Mouse (Mus musculus): Measurements from ENCODE around the gene Cd5l. TPM values are rescaled to one million over a fixed set of nuclear protein-coding genes. Genes with fewer than 3 reads are reported as not detected.
"Not testable (repeated sequence)": the region's sequence is repeated elsewhere in the genome, so short reads cannot be mapped to it uniquely, and the experiment has no call there.

Gene Cd5l
- not detected in 2 replicates for polyA plus RNA-seq (2016; fragmentation: Nextera tagmentation; extraction: Ambion mirVana)

DNA sequence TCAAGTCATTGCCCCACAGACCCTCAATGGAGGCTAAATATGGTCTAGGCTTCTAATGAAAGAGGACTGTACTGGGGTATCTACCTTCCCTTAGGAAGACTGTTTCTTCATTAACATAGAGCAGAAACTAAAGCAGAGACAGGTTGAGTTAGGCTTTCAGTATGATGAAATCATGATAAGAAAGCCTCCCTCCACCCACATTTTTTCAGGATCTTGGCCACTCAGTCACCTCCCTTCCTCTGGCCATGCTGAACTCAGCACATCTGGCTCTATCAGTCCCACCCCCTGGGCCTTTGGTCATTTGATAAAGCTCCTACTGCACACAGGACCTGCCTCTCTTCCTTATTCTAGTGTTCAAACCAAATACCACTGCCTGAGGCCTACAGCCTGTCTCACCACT, at the start of gene Cd5l:
Cd5l (plus strand) TSS at position 301 of the 400 bp plus-strand sequence.
- Histone ChIP-seq H3K9me3 (replicated peaks) (no peaks in the 10 kb centered on the region), H3K4me1 (no peaks in the 10 kb centered on the region), H3K27me3 (ENCODE audit: low read depth, poor library complexity, severe bottlenecking) (no peaks in the 10 kb centered on the region), H3K36me3 (no peaks in the 10 kb centered on the region), H3K27ac (no peak within 1 kb of the TSS), H3K4me3 (no peak within 1 kb of the TSS)
- no peak for DNase-seq (ENCODE audit: low spot score)

GRCm38 (mm10) chr3:87309922-87310321, 47.8 kb upstream of the Cd5l start:
- 76% methylated on average over 2 of the region's 2 CpGs for WGBS
- Histone ChIP-seq H3K4me1 (no peaks in the 10 kb centered on the region), H3K4me3 (no peak overlapping the region), H3K9me3 (replicated peaks) (no peaks in the 10 kb centered on the region), H3K27me3 (ENCODE audit: low read depth, poor library complexity, severe bottlenecking) (no peaks in the 10 kb centered on the region), H3K27ac (no peak overlapping the region), H3K36me3 (no peaks in the 10 kb centered on the region)
- no peak for DNase-seq (ENCODE audit: low spot score)

GRCm38 (mm10) chr3:87322557-87322956, 35.1 kb upstream of the Cd5l start:
- 56% methylated on average over 4 of the region's 4 CpGs for WGBS
- Histone ChIP-seq H3K9me3 (replicated peaks) (no peaks in the 10 kb centered on the region), H3K27me3 (ENCODE audit: low read depth, poor library complexity, severe bottlenecking) (no peaks in the 10 kb centered on the region), H3K36me3 (no peaks in the 10 kb centered on the region), H3K4me1 (no peaks in the 10 kb centered on the region), H3K4me3 (no peak overlapping the region), H3K27ac (no peak overlapping the region)
- no peak for DNase-seq (ENCODE audit: low spot score)

DNA sequence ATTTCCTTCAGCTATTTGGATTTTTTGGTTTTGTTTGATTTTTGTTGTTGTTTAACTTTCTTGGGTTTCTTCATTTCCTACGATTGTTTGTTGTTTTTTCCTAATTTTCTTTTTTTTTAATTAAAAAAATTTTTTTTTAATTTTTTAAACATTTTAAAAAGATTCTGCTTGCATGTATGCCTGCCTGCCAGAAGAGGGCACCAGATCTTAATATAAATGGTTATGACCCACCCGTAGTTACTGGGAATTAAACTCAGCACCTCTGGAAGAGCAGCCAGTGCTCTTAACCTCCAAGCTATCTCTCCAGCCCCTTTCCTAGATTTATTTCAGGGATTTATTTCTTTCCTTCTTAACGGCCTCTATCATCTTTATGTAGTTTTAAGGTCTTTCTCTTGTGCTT, 33.9 kb upstream of the Cd5l start:
- Histone ChIP-seq H3K36me3 (no peaks in the 10 kb centered on the region), H3K27me3 (ENCODE audit: low read depth, poor library complexity, severe bottlenecking) (no peaks in the 10 kb centered on the region), H3K4me1 (no peaks in the 10 kb centered on the region), H3K4me3 (no peak overlapping the region), H3K27ac (no peak overlapping the region), H3K9me3 (replicated peaks) (no peaks in the 10 kb centered on the region)
- WGBS = 14% methylated on average over 3 of the region's 3 CpGs
- DNase-seq (ENCODE audit: low spot score) = no peak

- Histone ChIP-seq H3K4me3 (no peak overlapping the region), H3K4me1 (no peaks in the 10 kb centered on the region), H3K27me3 (ENCODE audit: low read depth, poor library complexity, severe bottlenecking) (no peaks in the 10 kb centered on the region), H3K27ac (no peak overlapping the region), H3K9me3 (replicated peaks) (no peaks in the 10 kb centered on the region), H3K36me3 (no peaks in the 10 kb centered on the region)
- no peak for DNase-seq (ENCODE audit: low spot score)
- 90% methylated on average over 5 of the region's 5 CpGs for WGBS
Observed at GRCm38 (mm10) chr3:87337899-87338298, 19.8 kb upstream of the Cd5l start.

DNA sequence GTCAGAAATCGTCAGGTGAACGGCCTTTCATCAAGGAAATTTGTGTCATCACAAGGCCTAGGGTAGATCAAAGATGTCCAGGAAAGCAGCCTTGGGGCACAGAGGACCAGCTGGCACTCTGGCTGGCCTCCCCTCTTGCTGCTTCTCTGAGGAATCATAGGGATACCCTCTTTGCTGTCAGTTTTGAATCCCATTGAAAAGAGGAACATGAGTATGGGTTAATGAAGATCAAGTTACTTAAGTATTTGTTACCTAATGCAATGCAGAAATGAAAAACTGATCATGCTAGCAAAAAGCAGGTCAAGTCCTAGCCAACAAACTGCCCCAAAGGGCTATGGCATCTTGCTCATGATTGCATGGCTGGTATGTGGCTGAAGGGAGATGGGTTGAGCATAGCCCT, 6.7 kb upstream of the Cd5l start:
- WGBS = 79% methylated on average over 2 of the region's 2 CpGs
- H3K36me3 ChIP-seq; DNase-seq (ENCODE audit: low spot score); H3K4me3 ChIP-seq; H3K27me3 ChIP-seq (ENCODE audit: low read depth, poor library complexity, severe bottlenecking); H3K27ac ChIP-seq; H3K4me1 ChIP-seq; H3K9me3 ChIP-seq (replicated peaks): not testable (repeated sequence)

GRCm38 (mm10) chr3:87359215-87359614, 1.5 kb downstream of the Cd5l start:
- H3K4me1 ChIP-seq = no peaks in the 10 kb centered on the region
- H3K36me3 ChIP-seq = no peaks in the 10 kb centered on the region
- no peak for DNase-seq (ENCODE audit: low spot score)
- H3K27me3 ChIP-seq (ENCODE audit: low read depth, poor library complexity, severe bottlenecking) = no peaks in the 10 kb centered on the region
- H3K4me3 ChIP-seq = no peak overlapping the region
- H3K9me3 ChIP-seq (replicated peaks) = no peaks in the 10 kb centered on the region
- H3K27ac ChIP-seq = no peak overlapping the region

DNA sequence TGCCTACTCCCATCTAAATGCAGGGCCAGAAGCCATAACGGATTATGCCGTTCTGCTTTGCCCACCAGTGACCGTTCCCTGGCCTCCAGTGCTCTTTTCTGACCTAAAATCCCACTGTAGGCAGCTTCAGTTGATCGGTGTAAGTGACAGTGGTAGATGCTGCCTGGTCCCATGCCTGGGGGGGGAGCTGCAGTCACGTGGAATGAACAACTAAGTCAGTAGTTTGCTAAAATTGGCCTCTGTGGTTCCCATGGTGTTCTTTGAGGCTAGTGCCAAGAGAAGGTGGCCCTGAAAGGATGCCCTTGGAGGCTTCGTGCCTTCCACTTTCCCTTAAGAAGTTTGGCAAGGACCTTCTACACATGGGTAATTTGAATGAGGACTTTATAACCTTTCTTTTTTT, 2.8 kb downstream of the Cd5l start:
- no peak overlapping the region for H3K27ac ChIP-seq
- no peak for DNase-seq (ENCODE audit: low spot score)
- H3K9me3 ChIP-seq (replicated peaks) = no peaks in the 10 kb centered on the region
- H3K27me3 ChIP-seq (ENCODE audit: low read depth, poor library complexity, severe bottlenecking) = no peaks in the 10 kb centered on the region
- H3K4me3 ChIP-seq = no peak overlapping the region
- WGBS = 86% methylated on average over 6 of the region's 6 CpGs
- H3K4me1 ChIP-seq = no peaks in the 10 kb centered on the region
- no peaks in the 10 kb centered on the region for H3K36me3 ChIP-seq

- H3K27me3 ChIP-seq (ENCODE audit: low read depth, poor library complexity, severe bottlenecking) = no peaks in the 10 kb centered on the region
- no peaks in the 10 kb centered on the region for H3K36me3 ChIP-seq
- 93% methylated on average over 14 of the region's 14 CpGs for WGBS
- H3K27ac ChIP-seq = no peak overlapping the region
- DNase-seq (ENCODE audit: low spot score) = no peak
- no peaks in the 10 kb centered on the region for H3K9me3 ChIP-seq (replicated peaks)
- no peaks in the 10 kb centered on the region for H3K4me1 ChIP-seq
- no peak overlapping the region for H3K4me3 ChIP-seq
Observed at GRCm38 (mm10) chr3:87365691-87366090, 8.0 kb downstream of the Cd5l start.

DNA sequence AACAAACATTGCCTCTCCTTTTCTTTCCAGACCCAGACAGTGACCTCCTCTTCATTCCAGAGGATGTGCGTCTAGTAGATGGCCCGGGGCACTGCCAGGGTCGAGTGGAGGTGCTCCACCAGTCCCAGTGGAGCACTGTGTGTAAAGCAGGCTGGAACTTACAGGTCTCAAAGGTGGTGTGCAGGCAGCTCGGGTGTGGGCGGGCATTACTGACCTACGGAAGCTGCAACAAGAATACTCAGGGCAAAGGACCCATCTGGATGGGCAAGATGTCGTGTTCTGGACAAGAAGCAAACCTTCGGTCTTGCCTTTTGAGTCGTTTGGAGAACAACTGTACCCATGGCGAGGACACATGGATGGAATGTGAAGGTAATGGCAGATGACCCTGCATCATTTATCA, 9.8 kb downstream of the Cd5l start:
- WGBS = 87% methylated on average over 10 of the region's 10 CpGs
- no peak for DNase-seq (ENCODE audit: low spot score)
- H3K9me3 ChIP-seq (replicated peaks) = no peaks in the 10 kb centered on the region
- no peaks in the 10 kb centered on the region for H3K27me3 ChIP-seq (ENCODE audit: low read depth, poor library complexity, severe bottlenecking)
- no peaks in the 10 kb centered on the region for H3K36me3 ChIP-seq
- no peaks in the 10 kb centered on the region for H3K4me1 ChIP-seq
- H3K4me3 ChIP-seq = no peak overlapping the region
- H3K27ac ChIP-seq = no peak overlapping the region

DNA sequence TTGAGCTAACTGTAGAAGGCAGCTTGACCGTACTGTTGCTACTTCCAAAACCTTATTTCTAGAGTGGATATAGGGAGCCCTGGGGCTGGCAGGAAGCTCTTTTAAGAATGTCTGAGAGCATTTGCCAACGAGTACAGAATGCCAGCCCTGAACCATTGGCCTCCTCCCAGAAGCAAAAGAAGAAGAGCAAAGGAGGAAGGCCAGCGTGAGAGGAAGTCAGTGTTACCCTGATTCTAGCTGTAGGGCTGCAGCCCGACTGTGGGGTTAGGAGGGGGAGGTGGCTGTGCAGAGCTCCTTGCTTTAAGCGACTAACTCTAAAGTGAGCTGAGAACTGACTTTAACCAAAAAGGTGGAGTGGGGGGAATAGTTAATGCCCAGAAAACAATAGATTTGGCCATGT, 11.5 kb downstream of the Cd5l start:
- H3K27ac ChIP-seq = no peak overlapping the region
- H3K9me3 ChIP-seq (replicated peaks) = no peaks in the 10 kb centered on the region
- no peak overlapping the region for H3K4me3 ChIP-seq
- DNase-seq (ENCODE audit: low spot score) = no peak
- no peaks in the 10 kb centered on the region for H3K4me1 ChIP-seq
- no peaks in the 10 kb centered on the region for H3K36me3 ChIP-seq
- WGBS = 84% methylated on average over 5 of the region's 5 CpGs
- H3K27me3 ChIP-seq (ENCODE audit: low read depth, poor library complexity, severe bottlenecking) = no peaks in the 10 kb centered on the region

DNA sequence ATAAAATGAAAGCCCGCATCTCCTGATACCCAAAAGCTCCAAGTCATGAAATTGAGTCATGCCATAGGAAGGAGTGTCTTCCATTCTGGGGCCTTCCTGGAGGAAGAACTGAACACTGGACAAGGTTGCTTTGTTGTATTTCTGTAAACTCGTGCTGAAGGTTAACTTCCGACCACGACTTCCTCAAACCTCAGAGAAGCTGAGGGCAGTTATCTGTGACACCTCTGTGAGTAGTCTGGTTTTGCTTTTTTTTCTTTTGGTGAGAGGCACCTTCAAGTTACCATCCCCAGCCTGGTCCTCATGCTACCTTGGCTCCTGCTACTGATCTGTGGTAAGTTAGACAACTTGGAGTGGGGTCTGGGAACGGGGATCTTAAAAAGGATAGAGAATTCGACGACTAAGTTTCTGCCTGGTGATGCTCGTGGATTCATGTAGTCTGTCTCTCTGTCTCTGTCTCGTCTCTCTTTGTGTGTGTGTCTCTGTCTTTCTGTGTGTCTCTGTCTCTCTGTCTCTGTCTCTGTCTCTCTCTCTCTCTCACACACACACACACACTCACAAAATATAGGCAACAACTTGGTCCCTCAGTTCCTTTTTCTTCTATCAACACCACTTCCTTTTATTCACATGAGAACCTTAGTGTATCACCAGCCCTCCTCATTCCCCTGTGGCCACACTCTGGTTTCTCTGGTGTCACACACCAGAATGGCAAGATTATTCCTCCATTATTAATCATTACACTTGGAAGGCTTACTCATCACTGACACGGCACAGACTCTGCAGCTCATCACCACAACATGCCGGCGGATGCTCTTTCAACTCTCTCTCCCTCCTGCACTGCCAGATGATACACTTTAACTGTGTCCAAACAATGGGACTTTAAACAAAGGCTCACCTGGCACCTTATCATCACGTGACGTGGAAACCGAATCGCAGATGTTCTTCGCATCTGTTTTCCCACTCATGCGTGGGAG, 18.8 kb downstream of the Cd5l start, which contains the start of gene Fcrl1:
Fcrl1 (plus strand) TSS at position 193 of the 971 bp plus-strand sequence.
- Histone ChIP-seq H3K27me3 (ENCODE audit: low read depth, poor library complexity, severe bottlenecking) (no peaks in the 10 kb centered on the region), H3K4me1 (no peaks in the 10 kb centered on the region), H3K4me3 (no peak within 1 kb of the TSS), H3K36me3 (no peaks in the 10 kb centered on the region), H3K27ac (no peak within 1 kb of the TSS), H3K9me3 (replicated peaks) (no peaks in the 10 kb centered on the region)
- 88% methylated on average over 18 of the region's 18 CpGs for WGBS
- DNase-seq (ENCODE audit: low spot score) = no peak

DNA sequence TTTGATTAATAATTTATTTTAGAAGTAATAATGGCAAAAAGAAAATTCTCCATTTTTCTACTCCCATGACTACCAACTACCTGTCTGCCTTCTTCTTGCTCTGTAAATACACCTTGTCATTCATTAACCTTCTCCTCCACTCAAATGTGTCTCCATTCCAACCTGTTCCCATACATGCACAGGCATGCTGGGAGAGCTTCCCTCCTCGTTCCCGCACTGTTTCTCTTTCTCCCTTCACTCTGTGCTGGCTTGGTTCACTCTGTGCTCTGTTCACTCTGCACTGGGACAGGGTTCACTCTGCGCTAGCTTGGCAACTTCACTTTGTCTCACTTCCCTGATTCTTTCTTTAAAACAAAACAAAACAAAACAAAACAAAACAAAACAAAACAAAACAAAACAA, 19.5 kb downstream of the Cd5l start:
- 72% methylated on average over 3 of the region's 3 CpGs for WGBS
- Histone ChIP-seq H3K4me3 (no peak overlapping the region), H3K27ac (no peak overlapping the region), H3K27me3 (ENCODE audit: low read depth, poor library complexity, severe bottlenecking) (no peaks in the 10 kb centered on the region), H3K36me3 (no peaks in the 10 kb centered on the region), H3K9me3 (replicated peaks) (no peaks in the 10 kb centered on the region), H3K4me1 (no peaks in the 10 kb centered on the region)
- DNase-seq (ENCODE audit: low spot score) = no peak
